Mouse (Mus musculus) layer of hippocampus, adult 2 months (tissue): ENCODE measurements around the gene Nup210. TPM values are rescaled to one million over a fixed set of nuclear protein-coding genes. Genes with fewer than 3 reads are reported as not detected.
"Not testable (repeated sequence)": the region's sequence is repeated elsewhere in the genome, so short reads cannot be mapped to it uniquely, and the experiment has no call there.

Experiments used
- DNase-seq, 2 experiments: peaks; one replicate each; pipeline ENCODE4 v3.0.0; 2022; ENCODE audit warnings: low spot score in 2 of 2
- H3K27ac ChIP-seq: fragments of 200-600 bp; 2 replicates; pipeline ENCODE4 v1.8.1; 2022
- H3K4me3 ChIP-seq: fragments of 200-600 bp; 2 replicates; pipeline ENCODE4 v1.8.1; 2022; ENCODE audit warnings: mild to moderate bottlenecking
- CTCF ChIP-seq: fragments of 200-600 bp; conservative IDR thresholded peaks from 2 replicates; pipeline ENCODE4 v1.8.1; 2022; ENCODE audit warnings: antibody characterized with exemption, mild to moderate bottlenecking, moderate library complexity
- total RNA-seq, 2 experiments: library from RNA; stranded (reverse); gene quantifications; 2 replicates each; pipeline ENCODE4 v1.2.3; 2021

Nup210 gene
- total RNA-seq, 2 experiments from 2014 or later: 19.9 to 22.3 TPM

DNA sequence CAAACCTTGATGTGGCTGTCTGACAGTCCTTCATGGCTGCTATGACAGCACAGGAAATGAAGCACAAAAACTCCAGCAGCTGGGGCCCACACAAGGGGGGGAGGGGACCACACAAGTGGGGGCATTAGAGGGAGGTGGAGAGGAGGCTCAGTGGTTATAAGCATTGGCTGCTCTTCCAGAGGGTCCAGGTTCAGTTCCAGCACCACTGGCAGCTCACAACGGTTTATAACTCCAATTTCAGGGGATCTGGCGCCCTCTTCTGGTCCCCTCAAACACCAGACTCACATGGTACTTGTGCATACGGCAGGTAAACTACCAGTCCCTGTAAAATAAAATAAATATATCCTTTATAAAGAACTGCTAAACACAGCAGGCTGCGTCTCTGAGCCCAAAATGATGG lies 12.4 kb upstream of the Nup210 start:
- no peak for DNase-seq
- H3K27ac ChIP-seq: no peak overlapping the region
- TF ChIP-seq CTCF: peak; percentile 51
- H3K4me3 ChIP-seq: no peak overlapping the region

DNA sequence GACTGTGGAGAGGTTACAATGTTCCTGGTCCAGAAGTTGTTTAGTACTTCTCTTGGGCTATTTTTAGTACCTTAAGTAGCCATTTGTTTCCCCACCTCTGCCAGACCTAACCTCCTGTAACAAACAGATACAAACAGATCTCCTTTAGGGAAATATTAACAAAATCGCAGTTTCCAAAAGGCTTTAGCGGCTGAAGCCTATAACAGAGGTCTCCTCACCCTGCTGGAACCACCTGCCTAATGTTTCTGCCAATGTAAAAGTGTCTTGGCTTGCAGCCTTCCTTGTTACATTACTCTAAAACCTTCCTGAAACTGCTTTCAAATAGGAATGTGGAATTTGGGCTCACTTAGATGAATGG lies 8.6 kb upstream of the Nup210 start:
- no peak for TF ChIP-seq CTCF
- DNase-seq: no peak

DNA sequence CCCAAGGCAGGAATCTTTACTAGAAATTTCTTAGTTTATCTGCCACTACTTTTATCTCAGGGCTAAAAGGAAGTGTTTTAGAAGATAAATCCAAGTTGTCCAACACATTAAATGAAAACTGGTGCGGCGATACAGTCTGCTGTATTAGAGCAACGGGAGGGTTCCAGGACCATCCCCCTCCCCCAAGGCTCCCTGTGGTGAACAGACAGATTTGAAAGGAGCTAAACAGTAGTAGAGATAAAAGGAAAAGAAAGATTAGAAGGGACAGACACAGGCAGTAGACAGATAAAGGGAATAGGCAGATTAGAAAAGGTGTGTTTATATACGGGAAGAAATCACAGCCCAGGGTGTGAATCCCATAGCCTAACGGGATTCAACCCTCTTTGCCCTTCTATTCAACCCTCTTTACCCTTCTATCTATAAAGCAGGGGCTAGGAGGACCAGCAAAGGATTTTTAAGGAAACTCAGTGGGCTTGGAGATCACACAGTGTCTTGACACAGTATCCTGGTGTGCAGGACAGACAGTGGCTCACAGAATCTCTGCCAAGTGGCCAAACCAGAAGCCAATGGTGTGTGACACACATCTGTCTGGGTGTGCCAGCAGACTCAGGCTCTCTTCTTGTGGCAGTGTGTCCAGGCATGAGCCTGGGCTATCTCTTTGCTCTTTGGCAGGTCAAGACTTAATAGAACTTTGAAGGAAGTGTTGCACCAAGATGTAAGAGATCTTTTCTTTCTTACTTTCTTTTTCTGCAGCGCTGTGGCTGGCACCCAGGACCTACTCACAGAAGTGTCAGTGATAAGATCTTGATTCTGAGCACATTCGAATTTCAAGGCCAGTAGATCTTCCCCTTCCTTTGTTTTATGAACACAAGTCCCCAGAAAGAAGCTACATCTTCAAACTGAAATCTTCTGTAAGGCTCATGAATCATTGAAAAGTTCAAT lies 7.9 kb upstream of the Nup210 start:
- Histone ChIP-seq H3K4me3 (no peak overlapping the region), H3K27ac (no peak overlapping the region)
- TF ChIP-seq CTCF: no peak
- no peak for DNase-seq

More for the DNA sequence above, 8.6 kb upstream of the Nup210 start:
- no peak overlapping the region for H3K4me3 ChIP-seq
- H3K27ac ChIP-seq: no peak overlapping the region

DNA sequence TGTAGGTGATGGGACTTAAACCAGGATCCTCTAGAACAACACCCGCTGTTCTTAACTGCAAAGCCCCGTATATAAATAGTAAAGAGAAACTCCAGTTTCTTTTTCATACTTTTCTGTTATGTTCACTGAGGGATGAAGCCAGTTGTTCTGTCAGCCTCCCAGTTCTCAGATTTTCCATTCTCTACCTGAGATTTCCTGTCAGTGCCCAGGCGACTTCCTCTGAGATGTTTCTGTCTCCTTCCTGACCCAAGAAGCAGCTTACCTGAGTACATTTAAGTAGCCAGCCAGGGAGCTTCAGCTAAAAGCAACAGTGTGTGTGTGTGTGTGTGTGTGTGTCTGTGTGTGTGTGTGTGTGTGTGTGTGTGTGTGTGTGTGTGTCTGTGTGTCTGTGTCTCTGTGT lies 6.8 kb upstream of the Nup210 start:
- Histone ChIP-seq H3K4me3 (no peak overlapping the region), H3K27ac (no peak overlapping the region)
- no peak for TF ChIP-seq CTCF
- DNase-seq: no peak

DNA sequence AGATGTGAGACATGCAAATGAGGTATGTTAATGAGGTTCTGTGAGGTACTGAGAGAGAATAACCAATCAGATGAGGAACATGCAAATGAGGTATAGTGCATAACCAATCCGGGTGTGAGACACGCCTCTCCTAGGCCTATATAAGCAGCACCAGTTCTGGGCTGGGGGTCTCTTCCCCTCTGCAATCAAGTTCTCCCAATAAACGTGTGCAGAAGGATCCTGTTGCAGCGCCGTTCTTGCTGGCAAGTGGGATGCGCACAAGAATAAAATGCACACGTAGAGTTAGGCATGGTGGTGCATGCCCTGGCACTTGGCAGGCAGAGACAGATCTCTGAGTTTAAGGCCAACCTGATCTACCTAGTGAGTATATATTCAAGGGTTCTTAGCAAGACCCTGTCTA lies 4.5 kb upstream of the Nup210 start:
- H3K27ac ChIP-seq, H3K4me3 ChIP-seq, DNase-seq: not testable (repeated sequence)

DNA sequence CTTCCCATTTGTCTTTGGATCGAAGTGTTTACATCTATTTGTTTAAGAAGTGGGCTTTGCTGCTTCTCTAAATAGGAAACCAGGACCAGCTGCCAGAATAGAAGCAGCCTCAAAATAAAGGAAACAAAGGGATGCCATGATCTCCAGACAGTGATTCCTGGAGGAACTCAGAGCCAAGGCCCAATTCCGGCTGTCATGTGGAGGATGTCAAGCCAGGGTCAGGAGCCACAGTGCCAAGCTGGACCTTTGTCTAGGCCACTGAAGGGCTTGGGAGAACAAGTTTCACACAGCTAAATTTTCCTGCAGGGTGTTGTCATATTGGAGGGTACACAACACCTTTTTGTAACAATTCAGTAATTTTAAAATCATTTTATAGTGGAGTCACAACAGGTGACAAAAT lies 3.6 kb upstream of the Nup210 start:
- no peak overlapping the region for H3K27ac ChIP-seq
- no peak for DNase-seq
- TF ChIP-seq CTCF: no peak
- H3K4me3 ChIP-seq: no peak overlapping the region

DNA sequence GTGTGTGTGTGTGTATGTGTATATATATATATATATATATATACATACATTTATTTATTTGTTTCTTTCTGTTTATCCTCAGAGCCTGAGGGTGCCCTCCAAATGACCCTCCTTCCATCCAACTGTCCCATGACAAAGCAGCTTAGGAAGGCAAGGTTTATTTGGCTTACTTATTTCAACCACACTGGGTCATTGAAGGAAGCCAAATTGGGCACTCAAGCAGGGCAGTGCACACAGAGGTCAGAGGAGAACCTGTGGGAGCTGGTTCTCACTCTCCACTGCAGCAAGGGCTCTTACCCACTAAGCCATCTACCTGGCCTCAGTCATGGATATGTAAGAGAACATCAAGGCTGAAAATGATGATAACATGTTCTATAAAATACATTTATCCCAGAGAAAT lies 1.9 kb upstream of the Nup210 start:
- H3K4me3 ChIP-seq: no peak overlapping the region
- H3K27ac ChIP-seq: no peak overlapping the region
- no peak for TF ChIP-seq CTCF
- no peak for DNase-seq

DNA sequence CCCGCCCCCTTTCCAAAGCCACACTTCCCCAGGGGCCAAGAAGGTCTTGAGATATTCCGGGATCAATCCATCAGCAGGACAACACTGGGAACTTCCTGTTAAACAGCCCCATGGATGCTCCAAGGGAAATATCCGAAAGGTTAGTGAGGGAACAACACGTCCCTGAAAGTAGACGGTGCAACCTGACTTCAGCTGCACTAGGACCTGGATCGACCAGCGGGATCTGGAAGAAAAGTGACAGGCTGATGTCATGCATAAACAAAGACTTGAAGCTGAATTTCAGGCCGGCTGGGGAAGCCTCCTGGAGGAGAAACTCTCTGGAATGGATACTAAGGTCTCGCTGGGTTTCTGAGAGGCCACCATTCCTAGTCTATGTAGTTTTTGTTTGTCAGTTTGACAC lies 520 bp upstream of the Nup210 start:
- peak; percentile 6; the same call in 1 of the 2 replicates for TF ChIP-seq CTCF
- DNase-seq: no peak
- Histone ChIP-seq H3K27ac (peak overlapping the region; percentile 98; the same call in 1 of the 2 replicates), H3K4me3 (peak overlapping the region; percentile 75)

DNA sequence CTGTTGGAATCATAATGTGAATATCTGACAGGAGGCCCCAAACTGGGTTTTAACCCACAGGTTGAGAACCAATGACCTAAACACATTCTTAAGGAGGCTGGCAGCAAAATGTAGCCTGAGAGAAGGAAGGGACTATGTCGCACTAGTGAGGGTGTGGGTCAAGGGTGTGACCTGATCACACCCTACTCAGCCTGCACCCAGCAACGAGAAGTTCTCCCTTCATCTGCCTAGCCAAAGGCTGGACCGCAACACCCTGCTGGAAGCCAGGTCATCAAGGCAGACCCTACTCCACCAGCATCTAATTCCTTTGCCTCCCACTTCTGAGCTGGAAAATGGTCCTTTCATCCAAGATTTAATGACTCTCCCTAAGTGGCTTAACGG lies 776 bp downstream of the Nup210 start:
- TF ChIP-seq CTCF: no peak
- Histone ChIP-seq H3K27ac (peak overlapping the region; percentile 98), H3K4me3 (peak overlapping the region; percentile 75)
- no peak for DNase-seq

DNA sequence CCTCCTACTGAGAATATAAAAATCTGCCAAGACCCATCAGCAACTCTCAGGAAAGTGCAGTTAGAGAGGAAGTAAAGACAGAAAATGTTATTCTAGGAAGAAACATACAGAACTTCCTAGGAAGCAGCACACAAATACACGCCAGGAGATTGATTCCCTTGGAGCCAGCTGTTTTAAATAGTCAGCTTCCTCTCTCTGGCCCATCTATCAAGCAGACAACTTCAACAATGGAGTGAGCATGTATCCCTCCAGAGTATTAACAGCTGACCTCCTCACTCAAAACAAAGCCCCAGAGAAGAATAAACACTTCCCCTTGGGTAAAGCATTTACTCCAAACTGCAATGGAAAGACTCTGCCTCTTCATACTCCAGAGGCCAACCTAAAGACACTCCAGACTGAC lies 1.5 kb downstream of the Nup210 start:
- no peak for TF ChIP-seq CTCF
- no peak for DNase-seq
- Histone ChIP-seq H3K4me3 (no peak overlapping the region), H3K27ac (no peak overlapping the region)

DNA sequence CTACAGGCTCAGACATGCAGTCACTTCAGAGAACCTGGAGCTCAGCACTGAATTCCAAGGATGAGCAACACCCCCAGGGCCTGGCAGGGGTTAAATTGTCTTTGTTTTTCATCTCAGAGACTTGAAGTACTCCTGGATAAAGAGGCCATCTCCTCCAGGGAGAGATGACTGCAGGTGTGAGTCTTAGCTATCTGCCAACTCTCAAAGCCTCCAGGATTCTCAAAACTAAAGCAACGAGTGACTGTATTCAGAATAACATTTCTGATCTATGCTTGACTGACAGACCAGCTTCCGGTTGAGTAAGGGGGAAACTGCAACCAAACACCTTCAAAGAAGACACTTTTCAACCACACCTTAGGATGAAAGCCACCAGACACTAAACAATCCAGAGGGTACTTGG lies 1.9 kb downstream of the Nup210 start:
- no peak overlapping the region for H3K4me3 ChIP-seq
- no peak for DNase-seq
- no peak overlapping the region for H3K27ac ChIP-seq
- no peak for TF ChIP-seq CTCF

DNA sequence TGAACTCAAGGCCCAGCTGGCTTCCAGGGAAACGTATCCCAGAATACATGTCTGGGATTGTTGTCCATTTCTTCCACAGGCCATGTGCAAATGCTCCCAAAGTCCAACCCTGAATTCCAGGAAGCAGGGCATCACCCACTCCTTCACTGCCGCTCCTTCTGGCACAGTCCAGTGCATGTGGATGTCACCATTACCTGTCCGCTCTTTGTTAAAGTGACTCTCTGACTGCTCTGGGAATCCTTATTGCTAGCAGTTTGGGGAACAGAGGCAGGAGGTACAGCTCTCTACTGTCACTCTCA lies 4.7 kb downstream of the Nup210 start:
- no peak for TF ChIP-seq CTCF
- DNase-seq: no peak
- Histone ChIP-seq H3K27ac (no peak overlapping the region), H3K4me3 (no peak overlapping the region)

DNA sequence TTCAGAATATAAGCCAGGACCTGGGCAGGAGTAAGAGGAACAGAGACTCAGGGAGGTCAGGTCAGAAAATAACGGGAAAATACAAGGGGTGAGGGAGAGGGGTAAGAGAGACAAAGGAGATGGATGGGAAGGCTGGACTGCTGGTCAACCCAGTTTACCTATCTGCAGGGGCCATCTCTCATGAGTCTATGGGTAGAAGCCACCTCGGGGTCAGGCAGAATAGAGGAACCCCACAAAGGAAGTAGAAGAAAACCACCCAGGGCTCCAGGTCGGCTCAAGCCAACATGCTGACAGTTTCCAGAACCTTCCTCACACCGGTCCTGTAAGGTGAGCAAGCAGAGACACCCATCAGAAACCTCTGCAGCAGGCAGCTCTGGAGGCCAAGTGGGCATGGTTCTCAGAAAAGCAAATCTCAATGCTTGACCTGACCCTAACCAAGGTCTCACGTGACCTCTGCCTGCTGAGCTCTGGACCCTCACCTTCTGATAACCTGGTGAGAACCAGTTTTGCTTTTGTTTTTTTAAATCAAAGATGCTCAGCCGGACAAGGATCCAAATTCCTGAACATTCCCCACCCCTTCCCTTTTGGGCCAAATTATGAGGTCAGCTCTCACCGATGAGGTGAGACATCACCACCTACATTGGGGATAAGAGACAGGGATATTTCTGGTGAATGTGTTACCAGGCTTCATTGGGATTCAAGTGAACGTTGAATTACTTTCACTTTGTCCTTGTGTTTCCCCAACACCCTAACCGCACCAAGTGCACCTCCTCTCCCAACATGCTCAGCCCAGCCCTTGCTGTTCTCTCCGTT lies 5.3 kb downstream of the Nup210 start:
- TF ChIP-seq CTCF: no peak
- Histone ChIP-seq H3K27ac (no peak overlapping the region), H3K4me3 (no peak overlapping the region)
- DNase-seq: no peak
